Mouse (Mus musculus) G1E (cell line): ENCODE measurements around the gene Nek8. TPM values are rescaled to one million over a fixed set of nuclear protein-coding genes. Genes with fewer than 3 reads are reported as not detected.
"Not testable (repeated sequence)": the region's sequence is repeated elsewhere in the genome, so short reads cannot be mapped to it uniquely, and the experiment has no call there.

Experiments used
- ATAC-seq: 2 replicates; pipeline ENCODE4 v1.8.0; 2016; ENCODE audit warnings: mild to moderate bottlenecking; ENCODE audit not compliant: insufficient number of reproducible peaks, poor library complexity, low FRiP score, severe bottlenecking; ENCODE audit errors: extremely low read depth
- DNase-seq: peaks from one replicate; pipeline ENCODE4 v3.0.0; 2012; ENCODE audit warnings: low spot score
- H3K27me3 ChIP-seq: 2 replicates; pipeline ENCODE4 v1.6.1; 2012; ENCODE audit warnings: mild to moderate bottlenecking, low read length, inconsistent platforms; ENCODE audit not compliant: insufficient read depth
- H3K36me3 ChIP-seq: replicated peaks from 2 replicates; pipeline ENCODE3; 2012; ENCODE audit warnings: mild to moderate bottlenecking, inconsistent platforms
- H3K4me1 ChIP-seq: 2 replicates; pipeline ENCODE4 v1.6.1; 2012; ENCODE audit warnings: low read depth, low read length, inconsistent platforms, mixed read lengths; ENCODE audit not compliant: insufficient read depth
- H3K4me3 ChIP-seq: 2 replicates; pipeline ENCODE4 v1.5.1; 2012; ENCODE audit warnings: low read depth, mild to moderate bottlenecking, inconsistent platforms, low read length, moderate library complexity, mixed read lengths
- H3K9me3 ChIP-seq: replicated peaks from 2 replicates; pipeline ENCODE4 v1.6.1; 2012; ENCODE audit warnings: inconsistent platforms
- CTCF ChIP-seq: IDR thresholded peaks from 2 replicates; pipeline ENCODE4 v1.5.1; 2012; ENCODE audit warnings: low read depth, low read length, inconsistent platforms, mixed read lengths
- GATA1 ChIP-seq: IDR thresholded peaks from 2 replicates; pipeline ENCODE4 v1.6.1; 2012; ENCODE audit warnings: borderline replicate concordance, low read length, inconsistent platforms, mixed read lengths
- GATA2 ChIP-seq: IDR thresholded peaks from 2 replicates; pipeline ENCODE4 v1.6.1; 2012; ENCODE audit warnings: low read depth, low read length, inconsistent platforms, borderline replicate concordance
- POLR2AphosphoS5 ChIP-seq: IDR thresholded peaks from 2 replicates; pipeline ENCODE4 v1.6.1; 2012; ENCODE audit warnings: low read depth, low read length, inconsistent platforms; ENCODE audit not compliant: insufficient replicate concordance
- TAL1 ChIP-seq: conservative IDR thresholded peaks from 2 replicates; pipeline ENCODE4 v1.6.1; 2012; ENCODE audit warnings: low read depth, low read length, inconsistent platforms, mixed read lengths
- polyA plus RNA-seq: library from polyadenylated mRNA; stranded (reverse); fragments of >175 nt; gene quantifications from 2 replicates; pipeline ENCODE4 v1.2.3, GENCODE M21; 2012
- total RNA-seq, 2 experiments: library from RNA; stranded (forward) in 1 of 2; stranded (reverse) in 1 of 2; fragments of 200-1000 nt in 1 of 2; fragments of >200 nt in 1 of 2; fragmentation: Nextera tagmentation in 1 of 2; gene quantifications; 2 replicates each; pipeline ENCODE4 v1.2.3; 2014 to 2017

The Nek8 gene
- total and polyA plus RNA-seq, 3 experiments = 7.8 to 14.8 (median 8.5) TPM

DNA sequence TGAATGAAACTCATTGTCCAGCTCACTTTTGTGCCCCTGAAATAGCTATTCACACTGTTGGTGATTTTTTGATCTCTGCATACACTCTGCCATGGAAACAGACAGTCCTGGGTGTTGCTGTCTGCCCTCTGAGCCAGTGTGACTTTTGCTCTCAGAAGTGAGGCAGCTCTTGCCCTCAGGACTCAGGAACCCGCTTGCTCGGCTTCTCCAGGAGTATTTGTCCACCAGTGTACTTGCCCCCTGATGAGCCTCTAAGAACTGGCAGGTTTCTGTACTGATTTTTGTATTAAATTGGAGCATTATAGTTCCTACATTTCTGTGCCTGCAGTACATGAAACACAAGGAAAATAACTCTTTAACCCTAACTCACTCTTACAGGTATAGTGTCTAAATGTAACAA is 33.0 kb downstream of the Nek8 start:
- no peak for TF ChIP-seq GATA2
- TF ChIP-seq GATA1 = no peak
- TF ChIP-seq TAL1 = no peak
- no peak for TF ChIP-seq CTCF
- TF ChIP-seq POLR2AphosphoS5 = no peak
- ATAC-seq (no peak), DNase-seq (no peak)
- Histone ChIP-seq H3K4me1 (peaks cover 39% of the 10 kb centered on the region), H3K4me3 (no peak overlapping the region), H3K36me3 (peaks cover 71% of the 10 kb centered on the region), H3K27me3 (no peaks in the 10 kb centered on the region), H3K9me3 (no peaks in the 10 kb centered on the region)

DNA sequence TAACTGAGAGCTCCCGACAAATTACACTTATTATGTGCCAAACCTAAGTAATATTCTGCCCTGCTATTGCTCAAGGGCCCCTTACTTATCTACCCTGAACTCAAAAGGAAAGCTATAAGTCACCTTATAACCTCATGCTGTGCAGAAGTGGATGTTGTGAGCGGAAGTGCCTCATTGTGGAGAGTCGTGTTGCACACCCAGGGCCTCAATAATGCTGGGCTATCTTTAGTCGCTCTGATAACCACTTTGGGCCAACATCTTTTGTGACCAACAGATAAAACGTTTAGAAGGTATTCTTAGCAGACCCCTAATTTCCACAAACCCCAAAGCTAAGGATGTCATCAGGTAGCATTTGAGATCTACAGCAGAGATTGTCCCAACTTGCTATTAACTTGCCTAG is 35.8 kb downstream of the Nek8 start:
- DNase-seq = no peak
- no peaks in the 10 kb centered on the region for H3K9me3 ChIP-seq
- peaks cover 48% of the 10 kb centered on the region for H3K36me3 ChIP-seq
- peaks cover 48% of the 10 kb centered on the region for H3K4me1 ChIP-seq
- no peak for ATAC-seq
- no peak for TF ChIP-seq TAL1
- TF ChIP-seq GATA2 = no peak
- TF ChIP-seq POLR2AphosphoS5 = no peak
- no peak for TF ChIP-seq CTCF
- TF ChIP-seq GATA1 = no peak
- H3K27me3 ChIP-seq = no peaks in the 10 kb centered on the region
- H3K4me3 ChIP-seq = no peak overlapping the region; the same call in 1 of the 2 replicates

DNA sequence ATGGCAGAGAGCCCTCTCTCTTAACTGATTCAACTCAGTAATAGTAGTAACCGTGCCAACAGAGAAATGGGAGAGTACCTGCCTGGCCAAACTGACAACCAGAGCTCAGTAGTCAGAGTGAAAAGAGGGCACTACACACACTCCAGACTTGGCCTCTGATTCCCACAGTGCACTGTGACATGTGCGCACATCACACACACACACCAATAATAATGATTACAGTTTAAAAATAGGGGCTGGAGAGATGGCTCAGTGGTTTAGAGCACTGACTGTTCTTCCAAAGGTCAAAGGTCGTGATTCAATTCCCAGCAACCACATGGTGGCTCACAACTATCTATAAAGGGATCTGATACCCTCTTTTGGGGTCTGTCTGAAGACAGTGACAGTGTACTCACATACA is 38.5 kb downstream of the Nek8 start:
- H3K27me3 ChIP-seq = no peaks in the 10 kb centered on the region
- TF ChIP-seq TAL1 (no peak), GATA1 (no peak), POLR2AphosphoS5 (no peak), GATA2 (no peak), CTCF (no peak)
- H3K4me3 ChIP-seq = no peak overlapping the region
- DNase-seq (no peak), ATAC-seq (no peak)
- peaks cover 27% of the 10 kb centered on the region for H3K36me3 ChIP-seq
- peaks cover 64% of the 10 kb centered on the region for H3K4me1 ChIP-seq
- H3K9me3 ChIP-seq = no peaks in the 10 kb centered on the region

DNA sequence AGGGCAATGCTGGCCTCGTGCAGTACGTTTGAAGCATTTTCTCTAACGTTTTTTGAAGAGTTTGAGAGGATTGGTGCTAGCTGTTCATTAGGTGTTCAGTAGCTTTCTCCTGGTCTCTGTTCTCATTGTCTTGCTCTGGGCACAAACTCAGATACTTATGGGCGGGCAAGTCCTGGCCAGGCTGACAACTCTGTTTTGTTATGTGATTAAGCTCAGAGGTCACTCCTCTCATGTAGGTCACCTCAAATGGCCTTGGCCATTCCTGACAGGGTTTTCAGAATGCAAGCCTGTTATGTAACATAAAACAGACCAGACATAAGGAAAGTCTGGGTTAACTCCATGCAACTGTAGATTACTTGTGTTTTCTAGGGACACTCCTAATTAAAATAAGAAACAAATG is 38.9 kb downstream of the Nek8 start:
- no peaks in the 10 kb centered on the region for H3K27me3 ChIP-seq
- H3K4me3 ChIP-seq = no peak overlapping the region
- DNase-seq = no peak
- H3K4me1 ChIP-seq = peaks cover 65% of the 10 kb centered on the region
- TF ChIP-seq CTCF = no peak
- no peak for TF ChIP-seq POLR2AphosphoS5
- no peak for TF ChIP-seq GATA1
- TF ChIP-seq TAL1 = no peak
- no peak for TF ChIP-seq GATA2
- H3K36me3 ChIP-seq = peaks cover 27% of the 10 kb centered on the region
- ATAC-seq = no peak
- H3K9me3 ChIP-seq = no peaks in the 10 kb centered on the region

DNA sequence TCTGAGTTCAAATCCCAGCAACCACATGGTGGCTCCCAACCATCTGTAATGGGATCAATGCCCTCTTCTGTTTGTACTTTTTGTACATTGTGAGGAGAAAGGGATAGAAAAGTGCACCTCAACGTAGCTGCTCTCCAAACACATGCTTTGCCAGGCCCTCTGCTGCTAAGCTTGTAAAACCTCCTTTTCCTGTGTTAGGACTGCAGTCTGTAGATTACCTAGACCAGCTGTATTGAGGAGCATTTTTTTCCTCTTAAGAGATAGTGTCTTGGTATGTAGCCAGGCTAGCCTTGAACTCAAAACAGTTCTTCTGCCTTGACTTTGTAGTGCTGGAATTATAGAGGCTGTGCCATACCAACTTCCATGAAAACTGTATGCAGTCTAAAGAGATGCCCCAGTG is 40.3 kb downstream of the Nek8 start:
- Histone ChIP-seq H3K27me3 (no peaks in the 10 kb centered on the region), H3K36me3 (peaks cover 26% of the 10 kb centered on the region), H3K4me1 (peaks cover 64% of the 10 kb centered on the region), H3K9me3 (no peaks in the 10 kb centered on the region), H3K4me3 (no peak overlapping the region)
- TF ChIP-seq TAL1 = no peak
- TF ChIP-seq POLR2AphosphoS5 = no peak
- no peak for TF ChIP-seq GATA2
- TF ChIP-seq GATA1 = no peak
- ATAC-seq (no peak), DNase-seq (no peak)

DNA sequence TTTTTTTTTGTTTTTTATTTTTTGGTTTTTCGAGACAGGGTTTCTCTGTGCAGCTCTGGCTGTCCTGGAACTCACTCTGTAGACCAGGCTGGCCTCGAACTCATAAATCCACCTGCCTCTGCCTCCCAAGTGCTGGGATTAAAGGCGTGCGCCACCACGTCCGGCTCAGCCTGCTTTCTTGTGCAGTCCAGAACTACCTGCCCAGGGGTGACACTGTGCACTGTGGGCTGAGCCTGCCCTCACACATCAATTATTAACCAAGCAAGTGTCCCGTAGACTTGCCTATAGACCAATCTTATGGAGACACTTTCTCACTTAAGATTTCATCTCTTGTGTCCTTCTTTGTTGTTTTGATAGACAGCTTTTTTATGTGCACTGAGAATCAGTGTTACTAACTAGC is 41.2 kb downstream of the Nek8 start:
- DNase-seq, ATAC-seq, H3K4me3 ChIP-seq, H3K27me3 ChIP-seq, H3K9me3 ChIP-seq: not testable (repeated sequence)
- Histone ChIP-seq H3K4me1 (peaks cover 61% of the 10 kb centered on the region), H3K36me3 (peaks cover 29% of the 10 kb centered on the region)

DNA sequence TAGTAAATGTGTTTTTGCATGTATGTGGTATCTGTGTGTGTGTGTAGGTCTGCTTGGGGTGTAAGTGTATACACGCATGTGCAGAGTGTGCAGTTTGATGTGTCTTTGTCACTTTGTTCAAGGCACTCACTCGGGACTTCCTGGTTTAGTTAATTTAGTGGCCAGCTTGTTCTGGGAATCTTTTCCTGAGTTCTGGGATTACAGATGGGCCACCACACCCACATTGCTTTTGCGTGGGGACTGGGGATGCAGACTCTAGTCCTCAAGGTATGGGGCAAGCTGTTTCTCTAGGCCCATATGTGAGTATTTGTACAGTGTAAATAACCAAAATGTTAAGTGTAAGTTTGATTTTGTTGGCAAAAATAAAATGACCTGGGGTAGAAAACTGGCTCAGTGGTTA is 42.1 kb downstream of the Nek8 start:
- no peaks in the 10 kb centered on the region for H3K27me3 ChIP-seq
- no peak overlapping the region for H3K4me3 ChIP-seq
- no peak for DNase-seq
- TF ChIP-seq GATA1 (no peak), GATA2 (no peak), CTCF (no peak), TAL1 (no peak), POLR2AphosphoS5 (no peak)
- H3K36me3 ChIP-seq = peaks cover 31% of the 10 kb centered on the region
- ATAC-seq = no peak
- no peaks in the 10 kb centered on the region for H3K9me3 ChIP-seq
- H3K4me1 ChIP-seq = peaks cover 64% of the 10 kb centered on the region
